Mouse (Mus musculus): Measurements from ENCODE around the gene Gdpd4. TPM values are rescaled to one million over a fixed set of nuclear protein-coding genes. Genes with fewer than 3 reads are reported as not detected.
A peak's percentile ranks its signal among the peaks of the same experiment; 100 is the strongest.

The Gdpd4 gene
- polyA plus RNA-seq, 1 experiment from 2014 or later, result not detected

GRCm38 (mm10) chr7:98071620-98072019, 151.9 kb downstream of the Gdpd4 start:
- WGBS (ENCODE audit: insufficient replicate concordance), result 24% methylated on average over 5 of the region's 5 CpGs
- no peaks in the 10 kb centered on the region for H3K9me3 ChIP-seq (ENCODE audit: low read length)
- H3K4me1 ChIP-seq (ENCODE audit: insufficient read depth), result no peaks in the 10 kb centered on the region; the same call in 1 of the 2 replicates
- DNase-seq (peak; percentile 91), ATAC-seq (peak; percentile 56)
- H3K4me2 ChIP-seq (ENCODE audit: low read depth, low read length), result no peak overlapping the region
- no peak overlapping the region for H3K9ac ChIP-seq (replicated peaks)
- no peaks in the 10 kb centered on the region for H3K27me3 ChIP-seq (ENCODE audit: insufficient read depth, low read length)
- H3K4me3 ChIP-seq (ENCODE audit: low read depth, low read length), result no peak overlapping the region
- H3K27ac ChIP-seq (ENCODE audit: low read depth), result no peak overlapping the region
- TF ChIP-seq CTCF (IDR thresholded peaks at IDR 0.05; ENCODE audit: low read depth), result peak; percentile 99
- TF ChIP-seq EP300 (IDR thresholded peaks at IDR 0.05; ENCODE audit: low read depth), result no peak
- H3K36me3 ChIP-seq (replicated peaks; ENCODE audit: insufficient read depth, low read length), result peaks cover 44% of the 10 kb centered on the region

GRCm38 (mm10) chr7:98077453-98077852, 157.7 kb downstream of the Gdpd4 start:
- ATAC-seq, result 0 out of 2 replicates have a peak, but pooled peaks have one; percentile 15

GRCm38 (mm10) chr7:98082376-98082775, 162.6 kb downstream of the Gdpd4 start:
- Histone ChIP-seq H3K27ac (ENCODE audit: low read depth) (peak overlapping the region; percentile 16; the same call in 1 of the 2 replicates), H3K9me3 (ENCODE audit: low read length) (no peaks in the 10 kb centered on the region), H3K9ac (replicated peaks) (no peak overlapping the region), H3K4me1 (ENCODE audit: insufficient read depth) (peaks cover 5% of the 10 kb centered on the region), H3K4me2 (ENCODE audit: low read depth, low read length) (peak overlapping the region; percentile 44), H3K36me3 (replicated peaks; ENCODE audit: insufficient read depth, low read length) (peaks cover 26% of the 10 kb centered on the region), H3K4me3 (ENCODE audit: low read depth, low read length) (no peak overlapping the region), H3K27me3 (ENCODE audit: insufficient read depth, low read length) (no peaks in the 10 kb centered on the region)
- 23% methylated on average over 5 of the region's 5 CpGs for WGBS (ENCODE audit: insufficient replicate concordance)
- no peak for ATAC-seq
- peak; percentile 43 for DNase-seq
- no peak for TF ChIP-seq EP300 (IDR thresholded peaks at IDR 0.05; ENCODE audit: low read depth)
- no peak for TF ChIP-seq CTCF (IDR thresholded peaks at IDR 0.05; ENCODE audit: low read depth)

More at GRCm38 (mm10) chr7:98077453-98077852, 157.7 kb downstream of the Gdpd4 start:
- no peaks in the 10 kb centered on the region for H3K4me1 ChIP-seq (ENCODE audit: insufficient read depth)
- no peak overlapping the region for H3K4me3 ChIP-seq (ENCODE audit: low read depth, low read length)
- 77% methylated on average over 11 of the region's 11 CpGs for WGBS (ENCODE audit: insufficient replicate concordance)
- H3K9me3 ChIP-seq (ENCODE audit: low read length), result no peaks in the 10 kb centered on the region
- H3K4me2 ChIP-seq (ENCODE audit: low read depth, low read length), result no peak overlapping the region
- TF ChIP-seq EP300 (IDR thresholded peaks at IDR 0.05; ENCODE audit: low read depth) (no peak), CTCF (IDR thresholded peaks at IDR 0.05; ENCODE audit: low read depth) (no peak)
- H3K36me3 ChIP-seq (replicated peaks; ENCODE audit: insufficient read depth, low read length), result peaks cover 48% of the 10 kb centered on the region
- H3K9ac ChIP-seq (replicated peaks), result no peak overlapping the region
- no peaks in the 10 kb centered on the region for H3K27me3 ChIP-seq (ENCODE audit: insufficient read depth, low read length)
- no peak for DNase-seq
- H3K27ac ChIP-seq (ENCODE audit: low read depth), result no peak overlapping the region

- peak overlapping the region; percentile 67 for H3K4me2 ChIP-seq (ENCODE audit: low read depth, low read length)
- WGBS (ENCODE audit: insufficient replicate concordance), result 15% methylated on average over 12 of the region's 12 CpGs
- peak overlapping the region; percentile 58 for H3K27ac ChIP-seq (ENCODE audit: low read depth)
- no peak for DNase-seq
- no peak for TF ChIP-seq EP300 (IDR thresholded peaks at IDR 0.05; ENCODE audit: low read depth)
- TF ChIP-seq CTCF (IDR thresholded peaks at IDR 0.05; ENCODE audit: low read depth), result no peak
- H3K9ac ChIP-seq (replicated peaks), result peak overlapping the region; percentile 53
- peak overlapping the region; percentile 43 for H3K4me3 ChIP-seq (ENCODE audit: low read depth, low read length)
- ATAC-seq, result peak; percentile 23
- H3K36me3 ChIP-seq (replicated peaks; ENCODE audit: insufficient read depth, low read length), result peaks cover 7% of the 10 kb centered on the region; the same call in 1 of the 2 replicates
- no peaks in the 10 kb centered on the region for H3K27me3 ChIP-seq (ENCODE audit: insufficient read depth, low read length)
- no peaks in the 10 kb centered on the region for H3K9me3 ChIP-seq (ENCODE audit: low read length)
- H3K4me1 ChIP-seq (ENCODE audit: insufficient read depth), result peaks cover 5% of the 10 kb centered on the region
Measured at GRCm38 (mm10) chr7:98084541-98085293, 165.0 kb downstream of the Gdpd4 start.

GRCm38 (mm10) chr7:98085314-98085713, 165.6 kb downstream of the Gdpd4 start:
- peak overlapping the region; percentile 43 for H3K4me3 ChIP-seq (ENCODE audit: low read depth, low read length)
- TF ChIP-seq EP300 (IDR thresholded peaks at IDR 0.05; ENCODE audit: low read depth) (no peak), CTCF (IDR thresholded peaks at IDR 0.05; ENCODE audit: low read depth) (no peak)
- H3K27me3 ChIP-seq (ENCODE audit: insufficient read depth, low read length), result no peaks in the 10 kb centered on the region
- H3K27ac ChIP-seq (ENCODE audit: low read depth), result peak overlapping the region; percentile 58
- H3K9me3 ChIP-seq (ENCODE audit: low read length), result no peaks in the 10 kb centered on the region
- H3K9ac ChIP-seq (replicated peaks), result peak overlapping the region; percentile 53
- peak; percentile 40 for DNase-seq
- H3K36me3 ChIP-seq (replicated peaks; ENCODE audit: insufficient read depth, low read length), result peaks cover 7% of the 10 kb centered on the region; the same call in 1 of the 2 replicates
- WGBS (ENCODE audit: insufficient replicate concordance), result 29% methylated on average over 7 of the region's 7 CpGs
- ATAC-seq, result peak; percentile 42
- H3K4me1 ChIP-seq (ENCODE audit: insufficient read depth), result peaks cover 5% of the 10 kb centered on the region
- peak overlapping the region; percentile 67 for H3K4me2 ChIP-seq (ENCODE audit: low read depth, low read length)

- 40% methylated on average over 2 of the region's 2 CpGs for WGBS (ENCODE audit: insufficient replicate concordance)
- Histone ChIP-seq H3K9ac (replicated peaks) (no peak overlapping the region), H3K4me3 (ENCODE audit: low read depth, low read length) (no peak overlapping the region), H3K4me2 (ENCODE audit: low read depth, low read length) (no peak overlapping the region), H3K36me3 (replicated peaks; ENCODE audit: insufficient read depth, low read length) (no peaks in the 10 kb centered on the region; the same call in 1 of the 2 replicates), H3K9me3 (ENCODE audit: low read length) (no peaks in the 10 kb centered on the region), H3K4me1 (ENCODE audit: insufficient read depth) (peaks cover 5% of the 10 kb centered on the region), H3K27me3 (ENCODE audit: insufficient read depth, low read length) (no peaks in the 10 kb centered on the region), H3K27ac (ENCODE audit: low read depth) (no peak overlapping the region)
- TF ChIP-seq EP300 (IDR thresholded peaks at IDR 0.05; ENCODE audit: low read depth) (no peak), CTCF (IDR thresholded peaks at IDR 0.05; ENCODE audit: low read depth) (peak; percentile 71)
- ATAC-seq (no peak), DNase-seq (no peak)
Measured at GRCm38 (mm10) chr7:98086346-98086745, 166.6 kb downstream of the Gdpd4 start.
